Mouse (Mus musculus): ENCODE data around the gene Rhov.

DNA sequence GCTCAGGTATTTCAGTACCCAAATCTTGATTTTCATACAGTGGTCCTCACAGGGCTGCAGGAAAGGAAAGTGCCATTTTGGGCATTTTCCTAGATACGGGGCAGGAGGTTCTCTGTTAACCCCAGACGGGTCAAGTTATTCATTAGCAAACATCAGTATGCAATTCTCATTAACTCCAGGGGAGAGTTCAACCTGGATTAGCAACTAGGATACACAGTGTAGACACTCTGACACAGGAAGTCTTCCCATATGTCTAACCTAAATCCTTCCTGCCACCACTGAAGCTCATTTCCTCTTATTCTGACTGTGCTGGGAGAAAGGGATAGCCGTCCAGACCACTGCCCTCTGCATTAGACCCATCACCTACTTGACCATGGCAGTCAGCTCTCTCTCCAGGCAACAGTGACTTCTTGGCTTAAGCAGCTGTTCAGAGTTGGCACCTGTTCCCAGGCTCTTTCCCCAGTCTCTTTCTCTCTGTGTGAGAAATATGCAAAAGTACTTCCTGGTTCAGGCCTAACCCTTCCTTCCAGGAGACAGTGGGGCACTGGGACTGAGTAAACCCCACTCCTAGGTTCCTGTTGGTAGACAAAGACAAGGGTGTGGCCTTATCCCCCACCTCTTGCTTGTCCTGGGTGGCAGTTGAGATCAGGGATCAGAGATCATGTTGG, 47.1 kb upstream of the Rhov start:
- TF ChIP-seq CTCF (IDR thresholded peaks at IDR 0.05; ENCODE audit: control insufficient read depth, insufficient read depth, insufficient read length) (no peak), MAX (IDR thresholded peaks at IDR 0.05) (no peak), CEBPB (IDR thresholded peaks at IDR 0.05; ENCODE audit: low read depth) (no peak), USF1 (IDR thresholded peaks at IDR 0.05; ENCODE audit: low read depth) (no peak), FOSL1 (IDR thresholded peaks at IDR 0.05; ENCODE audit: insufficient read depth, low read length, poor library complexity, severe bottlenecking) (no peak), MYOD1 (IDR thresholded peaks at IDR 0.05; ENCODE audit: control insufficient read depth, insufficient read length, low read depth) (no peak), MYOG (IDR thresholded peaks at IDR 0.05; ENCODE audit: control insufficient read depth, extremely low read depth, insufficient read length) (no peak)
